Mouse (Mus musculus): Measurements from ENCODE around the gene Dgki.

GRCm38 (mm10) chr6:37300492-37300891, 508 bp upstream of the Dgki start:
- TF ChIP-seq CTCF (IDR thresholded peaks at IDR 0.05 in 2 of 3, conservative IDR thresholded peaks at IDR 0.05 in 1 of 3; ENCODE audit: control insufficient read depth in 1 of 3, insufficient read depth in 1 of 3, low read depth in 2 of 3, low read length in 3 of 3, poor library complexity in 1 of 3, severe bottlenecking in 1 of 3) (no peak), POLR2A (IDR thresholded peaks at IDR 0.05; ENCODE audit: control insufficient read depth in 1 of 2, insufficient read depth in 1 of 2, low read depth in 1 of 2, low read length in 2 of 2, poor library complexity in 1 of 2) (no peak)
